Mouse (Mus musculus) G1E (cell line): Measurements from ENCODE around the gene Inhba. TPM values are rescaled to one million over a fixed set of nuclear protein-coding genes. Genes with fewer than 3 reads are reported as not detected.

Source experiments
- ATAC-seq: 2 replicates; pipeline ENCODE4 v1.8.0; 2016; ENCODE audit warnings: mild to moderate bottlenecking; ENCODE audit not compliant: insufficient number of reproducible peaks, poor library complexity, low FRiP score, severe bottlenecking; ENCODE audit errors: extremely low read depth
- DNase-seq: peaks from one replicate; pipeline ENCODE4 v3.0.0; 2012; ENCODE audit warnings: low spot score
- H3K27me3 ChIP-seq: 2 replicates; pipeline ENCODE4 v1.6.1; 2012; ENCODE audit warnings: mild to moderate bottlenecking, low read length, inconsistent platforms; ENCODE audit not compliant: insufficient read depth
- H3K36me3 ChIP-seq: replicated peaks from 2 replicates; pipeline ENCODE3; 2012; ENCODE audit warnings: mild to moderate bottlenecking, inconsistent platforms
- H3K4me1 ChIP-seq: 2 replicates; pipeline ENCODE4 v1.6.1; 2012; ENCODE audit warnings: low read depth, low read length, inconsistent platforms, mixed read lengths; ENCODE audit not compliant: insufficient read depth
- H3K4me3 ChIP-seq: 2 replicates; pipeline ENCODE4 v1.5.1; 2012; ENCODE audit warnings: low read depth, mild to moderate bottlenecking, inconsistent platforms, low read length, moderate library complexity, mixed read lengths
- H3K9me3 ChIP-seq: replicated peaks from 2 replicates; pipeline ENCODE4 v1.6.1; 2012; ENCODE audit warnings: inconsistent platforms
- CTCF ChIP-seq: IDR thresholded peaks from 2 replicates; pipeline ENCODE4 v1.5.1; 2012; ENCODE audit warnings: low read depth, low read length, inconsistent platforms, mixed read lengths
- GATA1 ChIP-seq: IDR thresholded peaks from 2 replicates; pipeline ENCODE4 v1.6.1; 2012; ENCODE audit warnings: borderline replicate concordance, low read length, inconsistent platforms, mixed read lengths
- GATA2 ChIP-seq: IDR thresholded peaks from 2 replicates; pipeline ENCODE4 v1.6.1; 2012; ENCODE audit warnings: low read depth, low read length, inconsistent platforms, borderline replicate concordance
- POLR2AphosphoS5 ChIP-seq: IDR thresholded peaks from 2 replicates; pipeline ENCODE4 v1.6.1; 2012; ENCODE audit warnings: low read depth, low read length, inconsistent platforms; ENCODE audit not compliant: insufficient replicate concordance
- TAL1 ChIP-seq: conservative IDR thresholded peaks from 2 replicates; pipeline ENCODE4 v1.6.1; 2012; ENCODE audit warnings: low read depth, low read length, inconsistent platforms, mixed read lengths
- polyA plus RNA-seq: library from polyadenylated mRNA; stranded (reverse); fragments of >175 nt; gene quantifications from 2 replicates; pipeline ENCODE4 v1.2.3, GENCODE M21; 2012
- total RNA-seq, 2 experiments: library from RNA; stranded (forward) in 1 of 2; stranded (reverse) in 1 of 2; fragments of 200-1000 nt in 1 of 2; fragments of >200 nt in 1 of 2; fragmentation: Nextera tagmentation in 1 of 2; gene quantifications; 2 replicates each; pipeline ENCODE4 v1.2.3; 2014 to 2017

The Inhba gene
- 1.1 TPM in 1 of 2 replicates, not detected in the other for total RNA-seq (2014; fragmentation: Nextera tagmentation)
- 0.05 TPM in 1 of 2 replicates, not detected in the other for total RNA-seq (2017)
- not detected in 2 replicates for polyA plus RNA-seq

- peaks cover 11% of the 10 kb centered on the region; the same call in 1 of the 2 replicates for H3K27me3 ChIP-seq
- H3K36me3 ChIP-seq: no peaks in the 10 kb centered on the region
- no peak within 1 kb of the TSS; the same call in 1 of the 2 replicates for H3K4me3 ChIP-seq
- ATAC-seq: no peak
- no peak for DNase-seq
- H3K9me3 ChIP-seq: no peaks in the 10 kb centered on the region
- H3K4me1 ChIP-seq: no peaks in the 10 kb centered on the region
- TF ChIP-seq CTCF: no peak
- TF ChIP-seq POLR2AphosphoS5: no peak
- no peak for TF ChIP-seq TAL1
- no peak for TF ChIP-seq GATA2
- no peak for TF ChIP-seq GATA1
Observed at GRCm38 (mm10) chr13:16011372-16012242, at the start of gene Inhba. TSS of gene Inhba (plus strand) at chr13:16011851.

- H3K36me3 ChIP-seq: no peaks in the 10 kb centered on the region
- ATAC-seq (no peak), DNase-seq (no peak)
- H3K9me3 ChIP-seq: no peaks in the 10 kb centered on the region
- no peaks in the 10 kb centered on the region for H3K4me1 ChIP-seq
- TF ChIP-seq GATA2: no peak
- TF ChIP-seq CTCF: no peak
- no peak for TF ChIP-seq GATA1
- TF ChIP-seq POLR2AphosphoS5: no peak
- no peak for TF ChIP-seq TAL1
- H3K27me3 ChIP-seq: no peaks in the 10 kb centered on the region
- H3K4me3 ChIP-seq: no peak overlapping the region
Observed at GRCm38 (mm10) chr13:15976584-15976983, 35.1 kb upstream of the Inhba start.

GRCm38 (mm10) chr13:15979551-15979950 lies 32.1 kb upstream of the Inhba start:
- DNase-seq (no peak), ATAC-seq (no peak)
- Histone ChIP-seq H3K4me3 (no peak overlapping the region), H3K4me1 (no peaks in the 10 kb centered on the region), H3K9me3 (no peaks in the 10 kb centered on the region), H3K36me3 (no peaks in the 10 kb centered on the region), H3K27me3 (no peaks in the 10 kb centered on the region)
- TF ChIP-seq TAL1: no peak
- no peak for TF ChIP-seq POLR2AphosphoS5
- no peak for TF ChIP-seq GATA2
- TF ChIP-seq GATA1: no peak
- TF ChIP-seq CTCF: no peak

- TF ChIP-seq CTCF: no peak
- no peak for TF ChIP-seq POLR2AphosphoS5
- no peak for TF ChIP-seq GATA1
- TF ChIP-seq GATA2: no peak
- no peak for TF ChIP-seq TAL1
- no peaks in the 10 kb centered on the region for H3K36me3 ChIP-seq
- no peaks in the 10 kb centered on the region for H3K4me1 ChIP-seq
- H3K4me3 ChIP-seq: no peak overlapping the region
- ATAC-seq: no peak
- DNase-seq: no peak
- no peaks in the 10 kb centered on the region for H3K27me3 ChIP-seq
- no peaks in the 10 kb centered on the region for H3K9me3 ChIP-seq
Observed at GRCm38 (mm10) chr13:15982041-15982440, 29.6 kb upstream of the Inhba start.

GRCm38 (mm10) chr13:15985761-15986160 lies 25.9 kb upstream of the Inhba start:
- DNase-seq: no peak
- Histone ChIP-seq H3K4me1 (no peaks in the 10 kb centered on the region), H3K9me3 (no peaks in the 10 kb centered on the region), H3K4me3 (no peak overlapping the region), H3K27me3 (no peaks in the 10 kb centered on the region), H3K36me3 (no peaks in the 10 kb centered on the region)
- no peak for ATAC-seq
- no peak for TF ChIP-seq POLR2AphosphoS5
- no peak for TF ChIP-seq CTCF

GRCm38 (mm10) chr13:15986172-15986571 lies 25.5 kb upstream of the Inhba start:
- Histone ChIP-seq H3K4me1 (no peaks in the 10 kb centered on the region), H3K27me3 (no peaks in the 10 kb centered on the region), H3K4me3 (no peak overlapping the region), H3K36me3 (no peaks in the 10 kb centered on the region), H3K9me3 (no peaks in the 10 kb centered on the region)
- TF ChIP-seq GATA1 (no peak), CTCF (no peak), TAL1 (no peak), GATA2 (no peak), POLR2AphosphoS5 (no peak)
- no peak for DNase-seq
- no peak for ATAC-seq
